Mouse (Mus musculus) intestine, embryonic 16.5 days (tissue): ENCODE data around the gene Rps6ka3. TPM values are rescaled to one million over a fixed set of nuclear protein-coding genes. Genes with fewer than 3 reads are reported as not detected.

ENCODE experiments used
- ATAC-seq: fragments of 200-750 bp; cut with Nextera tagmentation; 2 replicates; pipeline ENCODE4 v1.8.0; 2017; ENCODE audit warnings: moderate TSS enrichment, moderate library complexity
- H3K27ac ChIP-seq: fragments of 300-500 bp; sonication (generic); 2 replicates; pipeline ENCODE4 v1.5.1; 2014; ENCODE audit warnings: mild to moderate bottlenecking, low read length
- H3K27me3 ChIP-seq: fragments of 300-500 bp; sonication (generic); replicated peaks from 2 replicates; pipeline ENCODE4 v1.6.1; 2014; ENCODE audit warnings: low read length, control low read depth, mixed read lengths; ENCODE audit not compliant: control insufficient read depth, insufficient read depth
- H3K36me3 ChIP-seq: fragments of 300-500 bp; sonication (generic); 2 replicates; pipeline ENCODE4 v1.6.1; 2014; ENCODE audit warnings: low read length, control low read depth; ENCODE audit not compliant: control insufficient read depth, insufficient read depth
- H3K4me1 ChIP-seq: fragments of 300-500 bp; sonication (generic); 2 replicates; pipeline ENCODE4 v1.6.1; 2014; ENCODE audit warnings: low read length, control low read depth, mixed read lengths; ENCODE audit not compliant: control insufficient read depth, insufficient read depth
- H3K4me2 ChIP-seq: fragments of 300-500 bp; sonication (generic); 2 replicates; pipeline ENCODE4 v1.6.1; 2014; ENCODE audit warnings: low read depth, low read length, control low read depth
- H3K4me3 ChIP-seq: fragments of 300-500 bp; sonication (generic); 2 replicates; pipeline ENCODE4 v1.5.1; 2014; ENCODE audit warnings: mild to moderate bottlenecking, low read length
- H3K9ac ChIP-seq: fragments of 300-500 bp; sonication (generic); 2 replicates; pipeline ENCODE4 v1.6.1; 2014; ENCODE audit warnings: low read depth, low read length
- H3K9me3 ChIP-seq: fragments of 300-500 bp; sonication (generic); 2 replicates; pipeline ENCODE4 v1.6.1; 2016; ENCODE audit warnings: low read length, control low read depth; ENCODE audit not compliant: control insufficient read depth
- WGBS: fragments of 180-500 bp; shearing (Covaris S2); extraction: QIAGEN DNeasy Blood & Tissue Kit; methylation state at CpG from one replicate; pipeline ENCODE4 v1.1.7; 2014; 5-methylcytosine and 5-hydroxymethylcytosine counted together
- polyA plus RNA-seq: library from polyadenylated mRNA; unstranded; fragments of >200 nt; fragmentation: Nextera tagmentation; extraction: Ambion mirVana; gene quantifications from 2 replicates; pipeline ENCODE4 v1.2.1, GENCODE M21; 2015

Rps6ka3 gene
- polyA plus RNA-seq, 1 experiment from 2014 or later: 3.9 TPM

- peak; percentile 29 for ATAC-seq
- no peaks in the 10 kb centered on the region for H3K36me3 ChIP-seq
- H3K4me3 ChIP-seq: peak overlapping the region; percentile 48
- no peaks in the 10 kb centered on the region for H3K9me3 ChIP-seq
- peak overlapping the region; percentile 60 for H3K4me2 ChIP-seq
- no peaks in the 10 kb centered on the region for H3K4me1 ChIP-seq
- no peaks in the 10 kb centered on the region for H3K27me3 ChIP-seq
- H3K27ac ChIP-seq: peak overlapping the region; percentile 93
- H3K9ac ChIP-seq: peak overlapping the region; percentile 63; the same call in 1 of the 2 replicates
- 20% methylated on average over 25 of the region's 27 CpGs for WGBS
These were observed 44.1 kb downstream of the Rps6ka3 start for GRCm38 (mm10) chrX:159254001-159254884.

- peak overlapping the region; percentile 93 for H3K27ac ChIP-seq
- peak overlapping the region; percentile 67 for H3K4me3 ChIP-seq
- no peaks in the 10 kb centered on the region for H3K9me3 ChIP-seq
- no peaks in the 10 kb centered on the region for H3K36me3 ChIP-seq
- no peaks in the 10 kb centered on the region for H3K27me3 ChIP-seq
- ATAC-seq: peak; percentile 97
- H3K9ac ChIP-seq: peak overlapping the region; percentile 76
- no peaks in the 10 kb centered on the region for H3K4me1 ChIP-seq
- H3K4me2 ChIP-seq: peak overlapping the region; percentile 60
- WGBS: 12% methylated on average over 44 of the region's 71 CpGs
These were observed 45.2 kb downstream of the Rps6ka3 start for GRCm38 (mm10) chrX:159255123-159255978.

GRCm38 (mm10) chrX:159256040-159256852, 46.1 kb downstream of the Rps6ka3 start:
- H3K9ac ChIP-seq: peak overlapping the region; percentile 76
- H3K27ac ChIP-seq: peak overlapping the region; percentile 72
- no peaks in the 10 kb centered on the region for H3K9me3 ChIP-seq
- H3K4me2 ChIP-seq: peak overlapping the region; percentile 53
- H3K4me1 ChIP-seq: no peaks in the 10 kb centered on the region
- H3K4me3 ChIP-seq: peak overlapping the region; percentile 67
- 16% methylated on average over 38 of the region's 57 CpGs for WGBS
- no peak for ATAC-seq
- H3K36me3 ChIP-seq: no peaks in the 10 kb centered on the region
- no peaks in the 10 kb centered on the region for H3K27me3 ChIP-seq

- H3K36me3 ChIP-seq: no peaks in the 10 kb centered on the region
- peak overlapping the region; percentile 37 for H3K27ac ChIP-seq
- no peaks in the 10 kb centered on the region for H3K4me1 ChIP-seq
- H3K9ac ChIP-seq: peak overlapping the region; percentile 76
- H3K27me3 ChIP-seq: no peaks in the 10 kb centered on the region
- peak overlapping the region; percentile 53 for H3K4me2 ChIP-seq
- peak overlapping the region; percentile 67 for H3K4me3 ChIP-seq
- no peak for ATAC-seq
- WGBS: 16% methylated on average over 20 of the region's 20 CpGs
- H3K9me3 ChIP-seq: no peaks in the 10 kb centered on the region
These were observed 46.9 kb downstream of the Rps6ka3 start for GRCm38 (mm10) chrX:159256921-159257421.

GRCm38 (mm10) chrX:159264681-159265080, 54.6 kb downstream of the Rps6ka3 start:
- no peaks in the 10 kb centered on the region for H3K4me1 ChIP-seq
- no peak overlapping the region for H3K4me2 ChIP-seq
- H3K36me3 ChIP-seq: no peaks in the 10 kb centered on the region
- H3K9ac ChIP-seq: no peak overlapping the region
- H3K4me3 ChIP-seq: no peak overlapping the region
- WGBS: 48% methylated on average over 3 of the region's 3 CpGs
- no peak for ATAC-seq
- H3K9me3 ChIP-seq: no peaks in the 10 kb centered on the region
- no peak overlapping the region for H3K27ac ChIP-seq
- H3K27me3 ChIP-seq: no peaks in the 10 kb centered on the region

- ATAC-seq: no peak
These were observed 59.0 kb downstream of the Rps6ka3 start for GRCm38 (mm10) chrX:159269072-159269471.

GRCm38 (mm10) chrX:159286765-159287164, 76.7 kb downstream of the Rps6ka3 start:
- Histone ChIP-seq H3K36me3 (no peaks in the 10 kb centered on the region), H3K9ac (no peak overlapping the region), H3K4me2 (no peak overlapping the region), H3K4me1 (no peaks in the 10 kb centered on the region), H3K27me3 (no peaks in the 10 kb centered on the region), H3K27ac (no peak overlapping the region), H3K9me3 (no peaks in the 10 kb centered on the region), H3K4me3 (no peak overlapping the region)
- WGBS: 70% methylated on average over 5 of the region's 5 CpGs
- ATAC-seq: no peak

More at GRCm38 (mm10) chrX:159269072-159269471, 59.0 kb downstream of the Rps6ka3 start:
- Histone ChIP-seq H3K9me3 (no peaks in the 10 kb centered on the region), H3K4me2 (no peak overlapping the region), H3K4me3 (no peak overlapping the region), H3K27me3 (no peaks in the 10 kb centered on the region), H3K27ac (no peak overlapping the region), H3K9ac (no peak overlapping the region), H3K36me3 (no peaks in the 10 kb centered on the region), H3K4me1 (no peaks in the 10 kb centered on the region)

- Histone ChIP-seq H3K36me3 (no peaks in the 10 kb centered on the region), H3K4me2 (no peak overlapping the region), H3K4me1 (no peaks in the 10 kb centered on the region), H3K9ac (no peak overlapping the region), H3K4me3 (no peak overlapping the region), H3K9me3 (no peaks in the 10 kb centered on the region), H3K27me3 (no peaks in the 10 kb centered on the region), H3K27ac (no peak overlapping the region)
- 100% methylated on average over 1 of the region's 1 CpGs for WGBS
- no peak for ATAC-seq
These were observed 85.8 kb downstream of the Rps6ka3 start for GRCm38 (mm10) chrX:159295879-159296278.
